Mouse (Mus musculus) ovary, postnatal 14 days (tissue): Measurements from ENCODE around the gene Neurod2.

ENCODE experiments used
- DNase-seq: peaks from one replicate; pipeline ENCODE4 v3.0.0; 2022; ENCODE audit warnings: low spot score

Neurod2 gene

DNA sequence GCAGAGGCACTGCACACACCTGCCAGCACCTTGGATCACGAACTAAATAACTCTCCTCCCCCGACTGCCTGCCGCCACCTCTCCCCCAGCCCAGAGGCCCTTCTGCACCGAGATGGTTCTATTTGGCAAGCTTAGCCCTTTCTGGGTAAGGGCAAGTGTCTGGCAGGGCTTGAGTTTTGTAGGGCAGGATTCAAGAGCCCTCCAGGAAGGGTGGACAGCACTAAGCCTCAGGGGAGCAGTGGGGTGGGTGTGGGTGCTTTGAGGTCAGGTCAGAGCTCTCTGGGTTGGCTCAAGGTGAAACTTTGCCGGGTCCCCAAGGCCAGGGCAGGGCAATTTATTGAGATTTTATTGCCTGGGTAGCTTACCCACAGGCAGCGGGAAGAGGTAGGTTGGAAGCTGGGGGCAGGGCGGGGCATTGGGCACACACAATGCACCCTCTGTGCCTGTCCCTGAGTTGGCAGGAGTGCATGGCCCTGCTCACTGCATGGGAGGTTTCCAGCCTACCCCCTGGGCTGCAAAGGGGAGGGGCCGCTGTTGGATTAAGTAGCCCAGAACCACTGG, 24.3 kb upstream of the Neurod2 start:
- DNase-seq, result no peak

DNA sequence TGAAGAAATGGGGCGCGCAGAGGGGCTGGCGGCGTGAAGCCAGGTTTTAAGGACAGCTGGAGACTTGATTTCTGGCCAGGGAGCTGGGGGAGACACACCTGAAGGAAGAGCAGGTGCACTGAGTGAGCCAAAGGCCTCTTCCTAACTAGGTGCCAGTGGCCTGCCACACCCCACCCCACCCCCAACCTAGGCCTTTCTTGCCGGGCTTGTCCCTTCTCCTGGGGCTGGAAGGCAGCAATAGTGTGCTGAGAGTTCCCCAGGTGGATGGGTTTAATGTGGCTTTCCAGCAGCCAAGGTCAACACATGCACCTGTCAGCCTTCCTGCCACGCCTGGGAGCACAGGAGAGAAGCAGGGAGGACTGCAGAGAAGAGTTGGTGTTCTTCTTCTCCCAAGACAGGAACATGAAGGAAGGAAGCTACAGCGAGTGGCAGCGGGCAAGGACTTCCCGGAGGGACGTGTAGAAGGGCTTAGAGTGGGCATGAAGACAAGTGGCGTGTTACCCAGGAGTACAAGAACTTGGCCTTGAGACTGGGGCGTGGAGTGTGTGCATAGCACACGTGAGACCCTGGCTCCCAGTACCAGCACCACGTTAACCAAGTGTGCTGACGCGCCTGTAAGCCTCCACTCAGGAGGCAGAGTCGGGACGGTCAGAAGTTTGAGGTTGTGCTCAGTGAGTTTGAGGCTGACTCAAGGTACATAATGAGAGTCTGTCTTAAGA, 23.0 kb upstream of the Neurod2 start:
- no peak for DNase-seq

GRCm38 (mm10) chr11:98349308-98349707, 19.9 kb upstream of the Neurod2 start:
- DNase-seq, result no peak

- peak; percentile 42 for DNase-seq
These were observed 18.9 kb upstream of the Neurod2 start, which contains the start of gene Ppp1r1b for GRCm38 (mm10) chr11:98348083-98348961. Gene Ppp1r1b (plus strand): TSS chr11:98348404.

DNA sequence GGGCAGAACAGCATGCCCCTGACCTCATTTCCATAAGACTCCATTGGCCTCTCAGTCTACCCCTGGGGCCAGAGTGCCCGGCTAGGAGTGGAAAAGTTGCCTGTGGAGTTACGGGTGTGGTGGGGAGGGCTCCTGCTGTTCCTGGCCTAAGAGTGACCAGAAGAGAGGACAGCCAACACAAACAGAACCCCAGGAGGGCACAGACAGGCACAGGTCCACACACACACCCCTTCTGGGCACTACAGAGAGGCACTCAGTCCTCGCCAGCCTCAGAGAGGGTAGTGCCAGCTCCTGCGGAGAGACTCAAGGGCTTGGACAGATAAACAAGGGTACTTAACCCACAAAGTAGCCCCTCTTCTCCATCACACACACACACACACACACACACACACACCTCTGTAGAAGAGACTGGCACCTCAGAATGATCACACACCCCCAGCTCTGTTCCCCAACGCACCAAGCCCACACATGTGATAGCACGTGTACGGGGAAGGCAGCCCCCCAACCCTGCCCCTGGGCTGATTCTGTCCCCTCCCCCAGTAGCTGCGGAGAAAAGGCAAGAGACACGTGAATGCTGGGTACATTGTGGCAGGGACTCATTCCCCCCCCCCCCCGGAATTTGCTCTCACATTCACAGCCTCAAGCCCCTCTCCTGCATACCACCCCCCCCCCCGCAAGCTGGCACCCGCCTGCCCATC, 18.1 kb upstream of the Neurod2 start:
- no peak for DNase-seq

GRCm38 (mm10) chr11:98346168-98346567, 16.7 kb upstream of the Neurod2 start:
- DNase-seq, result no peak

GRCm38 (mm10) chr11:98345253-98345652, 15.8 kb upstream of the Neurod2 start:
- peak; percentile 78 for DNase-seq

- DNase-seq, result peak; percentile 99
These were observed 12.8 kb upstream of the Neurod2 start for GRCm38 (mm10) chr11:98342000-98342945.

- DNase-seq, result no peak
These were observed 11.7 kb upstream of the Neurod2 start for GRCm38 (mm10) chr11:98341174-98341573.

- no peak for DNase-seq
These were observed 11.1 kb upstream of the Neurod2 start for GRCm38 (mm10) chr11:98340597-98340996.

DNA sequence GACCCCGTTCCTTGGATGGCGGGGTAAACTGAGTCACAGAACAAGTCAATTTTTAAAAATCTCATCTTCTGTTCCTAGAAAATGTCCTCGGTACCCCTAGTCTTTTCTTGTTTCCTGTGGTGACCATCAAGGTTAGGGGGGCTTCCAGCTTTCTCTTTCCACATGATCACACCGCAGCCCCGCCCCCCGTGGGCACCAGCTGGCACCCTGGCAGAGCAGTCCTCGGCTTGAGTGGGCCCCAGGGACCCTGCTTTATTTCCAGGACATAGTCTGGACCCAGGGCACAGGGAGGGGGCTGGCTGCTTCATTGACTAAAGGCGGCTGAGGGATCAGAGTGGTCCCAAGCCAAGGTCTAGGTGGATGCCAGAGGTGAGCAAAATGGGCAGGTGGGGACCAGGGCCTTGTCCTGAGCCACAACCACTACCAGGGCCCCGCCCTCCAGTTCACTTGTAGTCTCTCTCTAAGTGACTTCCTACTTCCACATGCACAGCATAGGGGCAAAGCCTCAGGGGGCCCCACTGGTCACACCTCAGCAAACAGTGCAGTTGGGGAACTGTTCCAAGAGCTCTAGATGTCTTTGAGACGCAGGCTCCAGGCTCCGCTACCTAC, 10.3 kb upstream of the Neurod2 start:
- DNase-seq, result no peak

DNA sequence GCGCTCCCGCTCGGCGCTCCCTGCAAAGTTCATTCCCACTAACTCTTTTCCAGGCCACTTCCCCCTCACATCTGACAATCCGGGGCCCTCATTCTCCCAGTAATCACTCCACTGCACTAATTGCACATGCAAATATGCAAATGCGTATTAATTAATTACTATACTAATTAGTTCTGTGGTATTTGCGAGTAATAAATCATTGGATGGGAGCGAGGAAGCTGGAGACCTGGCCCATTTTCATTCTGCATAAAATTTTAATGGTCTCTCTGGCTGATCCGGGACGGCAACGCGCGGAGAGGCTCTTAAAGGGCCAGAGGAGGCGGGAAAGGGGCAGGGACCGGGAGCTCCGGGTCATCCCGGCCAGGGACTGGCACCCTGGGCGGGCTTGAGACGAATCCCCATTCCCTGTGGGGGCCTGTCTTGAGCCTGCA, 9.6 kb upstream of the Neurod2 start:
- no peak for DNase-seq

- DNase-seq, result no peak
These were observed 9.1 kb upstream of the Neurod2 start for GRCm38 (mm10) chr11:98338507-98338961.

GRCm38 (mm10) chr11:98336245-98337107, 7.0 kb upstream of the Neurod2 start:
- DNase-seq, result no peak

- no peak for DNase-seq
These were observed 5.8 kb upstream of the Neurod2 start for GRCm38 (mm10) chr11:98335250-98335649.

GRCm38 (mm10) chr11:98333981-98334741, 4.7 kb upstream of the Neurod2 start:
- DNase-seq, result no peak

DNA sequence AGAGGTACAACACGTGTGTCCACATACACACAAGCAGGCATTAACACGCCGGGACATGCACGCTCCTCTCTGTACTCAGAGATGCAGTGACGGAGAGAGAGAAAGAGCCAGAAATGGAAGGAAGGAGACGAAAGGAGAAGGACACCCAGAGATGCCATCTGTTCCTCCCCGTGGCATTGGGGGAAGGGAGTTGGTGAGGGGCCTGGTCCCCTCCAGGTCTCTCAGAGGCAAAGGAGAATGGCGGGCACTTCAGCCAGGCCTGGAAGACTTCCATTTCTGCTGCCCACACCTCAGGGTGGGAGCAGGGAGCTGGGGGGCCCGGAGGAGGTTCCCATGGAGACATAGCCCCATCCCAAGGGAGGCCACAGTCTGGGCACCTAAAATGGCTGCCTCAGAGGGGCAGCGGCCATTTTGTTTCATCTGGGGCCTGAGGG, 3.8 kb upstream of the Neurod2 start:
- DNase-seq, result no peak

DNA sequence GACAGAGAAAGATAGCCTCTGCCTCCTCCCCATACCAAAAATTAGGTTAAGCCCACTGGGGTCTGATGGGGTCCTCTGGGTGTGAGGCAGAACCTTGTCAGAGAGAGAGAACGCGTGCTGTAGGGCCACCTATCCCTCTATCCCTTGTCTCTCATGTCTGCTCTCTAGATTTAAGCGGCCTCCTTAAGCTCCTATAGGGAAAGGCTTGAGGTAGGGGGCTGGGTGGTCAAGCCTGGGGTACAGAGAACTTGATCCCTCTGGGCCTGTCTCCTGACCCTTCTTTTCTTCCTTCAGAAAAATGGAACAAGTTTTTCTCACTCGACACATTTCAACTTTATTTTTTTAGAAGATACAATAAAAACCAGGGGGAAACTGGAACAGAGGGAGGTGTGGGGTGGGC, 3.4 kb upstream of the Neurod2 start:
- DNase-seq, result no peak

GRCm38 (mm10) chr11:98332186-98332585, 2.7 kb upstream of the Neurod2 start:
- DNase-seq, result no peak
